1 mouse cellular context compared by ENCODE assay signal in the genomic region with DNA sequence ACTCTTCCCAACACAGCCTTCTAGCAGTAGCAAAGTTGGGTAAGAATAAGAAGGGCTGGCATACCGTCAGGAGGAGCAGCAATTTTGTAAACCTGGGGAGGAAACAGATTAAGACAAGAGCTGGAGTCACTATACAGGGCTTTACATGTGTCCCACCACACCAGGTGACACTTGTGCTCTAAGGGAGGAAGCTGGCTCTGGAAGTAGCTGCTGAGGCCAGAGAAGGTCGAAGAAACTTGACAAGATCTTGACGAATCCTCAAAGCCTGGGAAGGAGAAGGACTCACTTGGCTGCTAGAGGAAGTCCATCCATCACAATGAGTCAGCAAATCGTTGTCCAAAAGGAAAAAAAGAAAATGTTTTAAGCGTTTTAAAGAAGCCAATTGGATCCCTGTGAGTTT.
TF ChIP-seq lines count a peak whose summit lies in the region.

No protein-coding gene starts in this region.

TF ChIP-seq in CH12.LX, 34 proteins besides CTCF, POLR2A, EP300 and RAD21:
- TF ChIP-seq MEF2A (IDR thresholded peaks at IDR 0.05; ENCODE audit: borderline replicate concordance, low read depth, low read length) (no peak), MAZ (IDR thresholded peaks at IDR 0.05; ENCODE audit: low read depth, low read length) (no peak), USF2 (conservative IDR thresholded peaks at IDR 0.05; ENCODE audit: low read depth, low read length) (no peak), CHD1 (IDR thresholded peaks at IDR 0.05; ENCODE audit: low read depth, low read length) (no peak), E2F4 (IDR thresholded peaks at IDR 0.05; ENCODE audit: insufficient replicate concordance, low read depth, low read length) (no peak), MAX (IDR thresholded peaks at IDR 0.05; ENCODE audit: low read length) (no peak), TCF12 (IDR thresholded peaks at IDR 0.05; ENCODE audit: low read depth, low read length) (no peak), CHD2 (IDR thresholded peaks at IDR 0.05; ENCODE audit: low read length) (no peak)
